Mouse (Mus musculus): ENCODE results near the gene Chmp6. TPM values are rescaled to one million over a fixed set of nuclear protein-coding genes. Genes with fewer than 3 reads are reported as not detected.

Gene Chmp6
- polyA plus RNA-seq, 1 experiment from 2014 or later = 100 TPM

- H3K27me3 ChIP-seq (ENCODE audit: control insufficient read depth, insufficient read depth, low read length) = no peaks in the 10 kb centered on the region
- WGBS = 27% methylated on average over 4 of the region's 4 CpGs
These were observed 1.1 kb downstream of the Chmp6 start for GRCm38 (mm10) chr11:119914381-119914780.

GRCm38 (mm10) chr11:119915666-119916065 is 2.4 kb downstream of the Chmp6 start:
- no peak for ATAC-seq (ENCODE audit: low FRiP score, low TSS enrichment)
- H3K27ac ChIP-seq (replicated peaks; ENCODE audit: low read depth, low read length) = no peak overlapping the region
- WGBS = 94% methylated on average over 9 of the region's 9 CpGs
- H3K9me3 ChIP-seq (ENCODE audit: control insufficient read depth, low read length) = no peaks in the 10 kb centered on the region
- no peak for DNase-seq
- peaks cover 44% of the 10 kb centered on the region for H3K36me3 ChIP-seq (ENCODE audit: control insufficient read depth, insufficient read depth, low read length)
- peak overlapping the region; percentile 26; the same call in 1 of the 2 replicates for H3K9ac ChIP-seq (replicated peaks; ENCODE audit: low read length)
- H3K4me3 ChIP-seq (replicated peaks; ENCODE audit: low read depth, low read length) = no peak overlapping the region
- H3K4me2 ChIP-seq (ENCODE audit: low read length) = no peak overlapping the region
- peaks cover 22% of the 10 kb centered on the region for H3K4me1 ChIP-seq (ENCODE audit: control insufficient read depth, insufficient read depth, low read length)
- H3K27me3 ChIP-seq (ENCODE audit: control insufficient read depth, insufficient read depth, low read length) = no peaks in the 10 kb centered on the region

More at GRCm38 (mm10) chr11:119914381-119914780, 1.1 kb downstream of the Chmp6 start:
- Histone ChIP-seq H3K4me2 (ENCODE audit: low read length) (peak overlapping the region; percentile 99), H3K4me3 (replicated peaks; ENCODE audit: low read depth, low read length) (peak overlapping the region; percentile 93), H3K27ac (replicated peaks; ENCODE audit: low read depth, low read length) (peak overlapping the region; percentile 78), H3K4me1 (ENCODE audit: control insufficient read depth, insufficient read depth, low read length) (peaks cover 27% of the 10 kb centered on the region), H3K9me3 (ENCODE audit: control insufficient read depth, low read length) (no peaks in the 10 kb centered on the region), H3K36me3 (ENCODE audit: control insufficient read depth, insufficient read depth, low read length) (peaks cover 37% of the 10 kb centered on the region), H3K9ac (replicated peaks; ENCODE audit: low read length) (peak overlapping the region; percentile 91)
- no peak for ATAC-seq (ENCODE audit: low FRiP score, low TSS enrichment)
- DNase-seq = no peak

GRCm38 (mm10) chr11:119916102-119916790 is 3.0 kb downstream of the Chmp6 start:
- Histone ChIP-seq H3K4me1 (ENCODE audit: control insufficient read depth, insufficient read depth, low read length) (peaks cover 22% of the 10 kb centered on the region), H3K36me3 (ENCODE audit: control insufficient read depth, insufficient read depth, low read length) (peaks cover 44% of the 10 kb centered on the region), H3K27me3 (ENCODE audit: control insufficient read depth, insufficient read depth, low read length) (no peaks in the 10 kb centered on the region), H3K4me2 (ENCODE audit: low read length) (no peak overlapping the region), H3K4me3 (replicated peaks; ENCODE audit: low read depth, low read length) (no peak overlapping the region), H3K9ac (replicated peaks; ENCODE audit: low read length) (no peak overlapping the region), H3K9me3 (ENCODE audit: control insufficient read depth, low read length) (no peaks in the 10 kb centered on the region), H3K27ac (replicated peaks; ENCODE audit: low read depth, low read length) (0 out of 2 replicates have a peak overlapping the region, but pooled peaks have one; percentile 20)
- ATAC-seq (ENCODE audit: low FRiP score, low TSS enrichment) (no peak), DNase-seq (no peak)
- WGBS = 93% methylated on average over 15 of the region's 15 CpGs

GRCm38 (mm10) chr11:119916834-119917469 is 3.7 kb downstream of the Chmp6 start:
- ATAC-seq (ENCODE audit: low FRiP score, low TSS enrichment) = no peak
- H3K36me3 ChIP-seq (ENCODE audit: control insufficient read depth, insufficient read depth, low read length) = peaks cover 44% of the 10 kb centered on the region
- H3K4me3 ChIP-seq (replicated peaks; ENCODE audit: low read depth, low read length) = no peak overlapping the region
- DNase-seq = no peak
- no peaks in the 10 kb centered on the region for H3K9me3 ChIP-seq (ENCODE audit: control insufficient read depth, low read length)
- peaks cover 22% of the 10 kb centered on the region for H3K4me1 ChIP-seq (ENCODE audit: control insufficient read depth, insufficient read depth, low read length)
- no peaks in the 10 kb centered on the region for H3K27me3 ChIP-seq (ENCODE audit: control insufficient read depth, insufficient read depth, low read length)
- no peak overlapping the region for H3K4me2 ChIP-seq (ENCODE audit: low read length)
- WGBS = 93% methylated on average over 21 of the region's 21 CpGs
- H3K27ac ChIP-seq (replicated peaks; ENCODE audit: low read depth, low read length) = no peak overlapping the region
- no peak overlapping the region for H3K9ac ChIP-seq (replicated peaks; ENCODE audit: low read length)

- WGBS = 87% methylated on average over 7 of the region's 7 CpGs
- H3K36me3 ChIP-seq (ENCODE audit: control insufficient read depth, insufficient read depth, low read length) = peaks cover 44% of the 10 kb centered on the region
These were observed 5.3 kb downstream of the Chmp6 start for GRCm38 (mm10) chr11:119918521-119918920.

GRCm38 (mm10) chr11:119919432-119919831 is 6.2 kb downstream of the Chmp6 start:
- Histone ChIP-seq H3K27me3 (ENCODE audit: control insufficient read depth, insufficient read depth, low read length) (no peaks in the 10 kb centered on the region), H3K9ac (replicated peaks; ENCODE audit: low read length) (no peak overlapping the region), H3K4me1 (ENCODE audit: control insufficient read depth, insufficient read depth, low read length) (peaks cover 11% of the 10 kb centered on the region), H3K36me3 (ENCODE audit: control insufficient read depth, insufficient read depth, low read length) (peaks cover 44% of the 10 kb centered on the region), H3K9me3 (ENCODE audit: control insufficient read depth, low read length) (no peaks in the 10 kb centered on the region), H3K4me3 (replicated peaks; ENCODE audit: low read depth, low read length) (no peak overlapping the region), H3K27ac (replicated peaks; ENCODE audit: low read depth, low read length) (no peak overlapping the region), H3K4me2 (ENCODE audit: low read length) (no peak overlapping the region)
- DNase-seq (no peak), ATAC-seq (ENCODE audit: low FRiP score, low TSS enrichment) (no peak)
- 94% methylated on average over 4 of the region's 4 CpGs for WGBS

More at GRCm38 (mm10) chr11:119918521-119918920, 5.3 kb downstream of the Chmp6 start:
- H3K9ac ChIP-seq (replicated peaks; ENCODE audit: low read length) = no peak overlapping the region
- no peaks in the 10 kb centered on the region for H3K27me3 ChIP-seq (ENCODE audit: control insufficient read depth, insufficient read depth, low read length)
- no peak overlapping the region for H3K4me3 ChIP-seq (replicated peaks; ENCODE audit: low read depth, low read length)
- no peaks in the 10 kb centered on the region for H3K9me3 ChIP-seq (ENCODE audit: control insufficient read depth, low read length)
- no peak for DNase-seq
- H3K27ac ChIP-seq (replicated peaks; ENCODE audit: low read depth, low read length) = no peak overlapping the region
- H3K4me2 ChIP-seq (ENCODE audit: low read length) = no peak overlapping the region
- H3K4me1 ChIP-seq (ENCODE audit: control insufficient read depth, insufficient read depth, low read length) = peaks cover 14% of the 10 kb centered on the region
- ATAC-seq (ENCODE audit: low FRiP score, low TSS enrichment) = no peak

GRCm38 (mm10) chr11:119919897-119920296 is 6.7 kb downstream of the Chmp6 start:
- H3K36me3 ChIP-seq (ENCODE audit: control insufficient read depth, insufficient read depth, low read length) = peaks cover 44% of the 10 kb centered on the region
- no peak overlapping the region for H3K27ac ChIP-seq (replicated peaks; ENCODE audit: low read depth, low read length)
- no peak for ATAC-seq (ENCODE audit: low FRiP score, low TSS enrichment)
- WGBS = 62% methylated on average over 8 of the region's 8 CpGs
- peak; percentile 64 for DNase-seq
- peaks cover 6% of the 10 kb centered on the region for H3K4me1 ChIP-seq (ENCODE audit: control insufficient read depth, insufficient read depth, low read length)
- no peak overlapping the region for H3K4me3 ChIP-seq (replicated peaks; ENCODE audit: low read depth, low read length)
- no peaks in the 10 kb centered on the region for H3K9me3 ChIP-seq (ENCODE audit: control insufficient read depth, low read length)
- no peak overlapping the region for H3K4me2 ChIP-seq (ENCODE audit: low read length)
- no peak overlapping the region for H3K9ac ChIP-seq (replicated peaks; ENCODE audit: low read length)
- H3K27me3 ChIP-seq (ENCODE audit: control insufficient read depth, insufficient read depth, low read length) = no peaks in the 10 kb centered on the region

GRCm38 (mm10) chr11:119920668-119921067 is 7.4 kb downstream of the Chmp6 start:
- Histone ChIP-seq H3K4me2 (ENCODE audit: low read length) (no peak overlapping the region), H3K36me3 (ENCODE audit: control insufficient read depth, insufficient read depth, low read length) (peaks cover 43% of the 10 kb centered on the region), H3K9me3 (ENCODE audit: control insufficient read depth, low read length) (no peaks in the 10 kb centered on the region), H3K27me3 (ENCODE audit: control insufficient read depth, insufficient read depth, low read length) (no peaks in the 10 kb centered on the region), H3K4me1 (ENCODE audit: control insufficient read depth, insufficient read depth, low read length) (no peaks in the 10 kb centered on the region), H3K9ac (replicated peaks; ENCODE audit: low read length) (no peak overlapping the region), H3K4me3 (replicated peaks; ENCODE audit: low read depth, low read length) (no peak overlapping the region), H3K27ac (replicated peaks; ENCODE audit: low read depth, low read length) (0 out of 2 replicates have a peak overlapping the region, but pooled peaks have one; percentile 20)
- ATAC-seq (ENCODE audit: low FRiP score, low TSS enrichment) = no peak
- DNase-seq = no peak
- 93% methylated on average over 5 of the region's 5 CpGs for WGBS

GRCm38 (mm10) chr11:119925176-119925575 is 11.9 kb downstream of the Chmp6 start:
- H3K9ac ChIP-seq (replicated peaks; ENCODE audit: low read length) = no peak overlapping the region
- H3K4me1 ChIP-seq (ENCODE audit: control insufficient read depth, insufficient read depth, low read length) = no peaks in the 10 kb centered on the region
- 78% methylated on average over 5 of the region's 5 CpGs for WGBS
- DNase-seq = no peak
- no peak overlapping the region for H3K4me3 ChIP-seq (replicated peaks; ENCODE audit: low read depth, low read length)
- no peaks in the 10 kb centered on the region for H3K36me3 ChIP-seq (ENCODE audit: control insufficient read depth, insufficient read depth, low read length)
- no peak overlapping the region for H3K4me2 ChIP-seq (ENCODE audit: low read length)
- H3K27ac ChIP-seq (replicated peaks; ENCODE audit: low read depth, low read length) = no peak overlapping the region
- ATAC-seq (ENCODE audit: low FRiP score, low TSS enrichment) = no peak
- H3K27me3 ChIP-seq (ENCODE audit: control insufficient read depth, insufficient read depth, low read length) = no peaks in the 10 kb centered on the region
- no peaks in the 10 kb centered on the region for H3K9me3 ChIP-seq (ENCODE audit: control insufficient read depth, low read length)
